Mouse (Mus musculus) erythroblast, embryonic 14.5 days (primary cell): Measurements from ENCODE around the gene Rgl3.

ENCODE experiments used
- GATA1 ChIP-seq: IDR thresholded peaks from 2 replicates; pipeline ENCODE4 v1.6.1; 2012; ENCODE audit warnings: low read length, inconsistent platforms, mixed read lengths
- TAL1 ChIP-seq: IDR thresholded peaks from 3 replicates; pipeline ENCODE4 v1.6.1; 2012; ENCODE audit warnings: low read length, inconsistent platforms, mixed read lengths

GRCm38 (mm10) chr9:21926784-21927183, 62.5 kb downstream of the Rgl3 start:
- TF ChIP-seq GATA1 (no peak), TAL1 (no peak)
